Mouse (Mus musculus) stomach, embryonic 15.5 days (tissue): ENCODE measurements around the gene Frem2. TPM values are rescaled to one million over a fixed set of nuclear protein-coding genes. Genes with fewer than 3 reads are reported as not detected.

ENCODE experiments used
- ATAC-seq: fragments of 200-750 bp; cut with Nextera tagmentation; 2 replicates; pipeline ENCODE4 v1.8.0; 2017; ENCODE audit warnings: low read depth, moderate number of reproducible peaks, moderate TSS enrichment; ENCODE audit not compliant: insufficient read depth, low FRiP score
- H3K27ac ChIP-seq: fragments of 300-500 bp; sonication (generic); 2 replicates; pipeline ENCODE4 v1.5.1; 2015; ENCODE audit warnings: mild to moderate bottlenecking, inconsistent platforms
- H3K27me3 ChIP-seq: fragments of 300-500 bp; sonication (generic); replicated peaks from 2 replicates; pipeline ENCODE4 v1.6.1; 2015; ENCODE audit warnings: inconsistent platforms
- H3K36me3 ChIP-seq: fragments of 300-500 bp; sonication (generic); 2 replicates; pipeline ENCODE4 v1.6.1; 2015; ENCODE audit warnings: inconsistent platforms
- H3K4me1 ChIP-seq: fragments of 300-500 bp; sonication (generic); 2 replicates; pipeline ENCODE4 v1.6.1; 2015; ENCODE audit warnings: inconsistent platforms
- H3K4me2 ChIP-seq: fragments of 300-500 bp; sonication (generic); 2 replicates; pipeline ENCODE4 v1.6.1; 2015; ENCODE audit warnings: mild to moderate bottlenecking, inconsistent platforms
- H3K4me3 ChIP-seq: fragments of 300-500 bp; sonication (generic); replicated peaks from 2 replicates; pipeline ENCODE4 v1.5.1; 2015; ENCODE audit warnings: inconsistent platforms
- H3K9ac ChIP-seq: fragments of 300-500 bp; sonication (generic); 2 replicates; pipeline ENCODE4 v1.6.1; 2015; ENCODE audit warnings: inconsistent platforms
- H3K9me3 ChIP-seq: fragments of 300-500 bp; sonication (generic); 2 replicates; pipeline ENCODE4 v1.6.1; 2016; ENCODE audit warnings: inconsistent platforms
- WGBS: fragments of 180-500 bp; shearing (Covaris S2); methylation state at CpG from one replicate; pipeline ENCODE4 v1.1.7; 2015; 5-methylcytosine and 5-hydroxymethylcytosine counted together
- polyA plus RNA-seq: library from polyadenylated mRNA; unstranded; fragments of >200 nt; fragmentation: Nextera tagmentation; extraction: Ambion mirVana; gene quantifications from 2 replicates; pipeline ENCODE4 v1.2.1, GENCODE M21; 2015

Gene Frem2
- polyA plus RNA-seq, 1 experiment from 2014 or later: 12.0 TPM

- Histone ChIP-seq H3K36me3 (peaks cover 29% of the 10 kb centered on the region), H3K4me3 (peak overlapping the region; percentile 60), H3K4me2 (peak overlapping the region; percentile 90), H3K4me1 (0 out of 2 replicates have a peak, but pooled peaks cover 10% of the 10 kb centered on the region), H3K27ac (peak overlapping the region; percentile 86), H3K9me3 (0 out of 2 replicates have a peak, but pooled peaks cover 4% of the 10 kb centered on the region), H3K9ac (peak overlapping the region; percentile 12), H3K27me3 (no peaks in the 10 kb centered on the region)
- under 1% methylated on average over 42 of the region's 42 CpGs for WGBS
- ATAC-seq: no peak
Measured at GRCm38 (mm10) chr3:53656328-53656877, 752 bp downstream of the Frem2 start.

- 0 out of 2 replicates have a peak overlapping the region, but pooled peaks have one; percentile 60 for H3K4me3 ChIP-seq
- no peak overlapping the region for H3K27ac ChIP-seq
- whole genome bisulfite sequencing: 87% methylated on average over 13 of the region's 13 CpGs
- H3K4me2 ChIP-seq: peak overlapping the region; percentile 90
- no peaks in the 10 kb centered on the region for H3K27me3 ChIP-seq
- no peak overlapping the region for H3K9ac ChIP-seq
- H3K9me3 ChIP-seq: 0 out of 2 replicates have a peak, but pooled peaks cover 4% of the 10 kb centered on the region
- H3K4me1 ChIP-seq: peaks cover 11% of the 10 kb centered on the region; the same call in 1 of the 2 replicates
- ATAC-seq: no peak
- peaks cover 29% of the 10 kb centered on the region for H3K36me3 ChIP-seq
Measured at GRCm38 (mm10) chr3:53655343-53655742, 1.8 kb downstream of the Frem2 start.

- 12% methylated on average over 8 of the region's 8 CpGs for WGBS
- Histone ChIP-seq H3K4me3 (0 out of 2 replicates have a peak overlapping the region, but pooled peaks have one; percentile 1), H3K36me3 (peaks cover 31% of the 10 kb centered on the region), H3K27me3 (no peaks in the 10 kb centered on the region), H3K27ac (peak overlapping the region; percentile 61), H3K4me2 (peak overlapping the region; percentile 35), H3K4me1 (peaks cover 5% of the 10 kb centered on the region; the same call in 1 of the 2 replicates), H3K9ac (no peak overlapping the region), H3K9me3 (0 out of 2 replicates have a peak, but pooled peaks cover 4% of the 10 kb centered on the region)
- ATAC-seq: no peak
Measured at GRCm38 (mm10) chr3:53650003-53650748, 7.0 kb downstream of the Frem2 start.

- no peak overlapping the region for H3K4me3 ChIP-seq
- no peaks in the 10 kb centered on the region for H3K27me3 ChIP-seq
- peaks cover 5% of the 10 kb centered on the region; the same call in 1 of the 2 replicates for H3K4me1 ChIP-seq
- H3K9me3 ChIP-seq: 0 out of 2 replicates have a peak, but pooled peaks cover 2% of the 10 kb centered on the region
- no peak overlapping the region for H3K4me2 ChIP-seq
- no peak overlapping the region for H3K9ac ChIP-seq
- H3K36me3 ChIP-seq: peaks cover 23% of the 10 kb centered on the region
- no peak overlapping the region for H3K27ac ChIP-seq
- no peak for ATAC-seq
- 56% methylated on average over 4 of the region's 4 CpGs for WGBS
Measured at GRCm38 (mm10) chr3:53649425-53649824, 7.7 kb downstream of the Frem2 start.

GRCm38 (mm10) chr3:53648902-53649301 lies 8.3 kb downstream of the Frem2 start:
- Histone ChIP-seq H3K36me3 (0 out of 2 replicates have a peak, but pooled peaks cover 18% of the 10 kb centered on the region), H3K9ac (no peak overlapping the region), H3K4me2 (no peak overlapping the region), H3K9me3 (no peaks in the 10 kb centered on the region), H3K27me3 (no peaks in the 10 kb centered on the region), H3K4me3 (no peak overlapping the region), H3K4me1 (peaks cover 5% of the 10 kb centered on the region; the same call in 1 of the 2 replicates), H3K27ac (no peak overlapping the region)
- no peak for ATAC-seq
- 83% methylated on average over 4 of the region's 4 CpGs for whole genome bisulfite sequencing

GRCm38 (mm10) chr3:53635948-53636347 lies 21.2 kb downstream of the Frem2 start:
- Histone ChIP-seq H3K27me3 (no peaks in the 10 kb centered on the region), H3K4me1 (peaks cover 3% of the 10 kb centered on the region; the same call in 1 of the 2 replicates), H3K36me3 (no peaks in the 10 kb centered on the region), H3K4me2 (no peak overlapping the region), H3K27ac (no peak overlapping the region), H3K9me3 (no peaks in the 10 kb centered on the region), H3K4me3 (no peak overlapping the region), H3K9ac (no peak overlapping the region)
- no peak for ATAC-seq
- 61% methylated on average over 3 of the region's 3 CpGs for WGBS

- H3K4me1 ChIP-seq: peaks cover 5% of the 10 kb centered on the region; the same call in 1 of the 2 replicates
- H3K27me3 ChIP-seq: no peaks in the 10 kb centered on the region
- no peak overlapping the region for H3K9ac ChIP-seq
- no peaks in the 10 kb centered on the region for H3K36me3 ChIP-seq
- no peak for ATAC-seq
- no peak overlapping the region for H3K4me3 ChIP-seq
- H3K4me2 ChIP-seq: peak overlapping the region; percentile 27; the same call in 1 of the 2 replicates
- no peaks in the 10 kb centered on the region for H3K9me3 ChIP-seq
- 55% methylated on average over 14 of the region's 14 CpGs for WGBS
- peak overlapping the region; percentile 55; the same call in 1 of the 2 replicates for H3K27ac ChIP-seq
Measured at GRCm38 (mm10) chr3:53631126-53631525, 26.0 kb downstream of the Frem2 start.

- 30% methylated on average over 4 of the region's 4 CpGs for WGBS
- Histone ChIP-seq H3K27ac (no peak overlapping the region), H3K4me2 (no peak overlapping the region), H3K9me3 (no peaks in the 10 kb centered on the region), H3K4me1 (peaks cover 5% of the 10 kb centered on the region; the same call in 1 of the 2 replicates), H3K36me3 (no peaks in the 10 kb centered on the region), H3K27me3 (no peaks in the 10 kb centered on the region), H3K4me3 (no peak overlapping the region), H3K9ac (no peak overlapping the region)
- peak; percentile 47 for ATAC-seq
Measured at GRCm38 (mm10) chr3:53630630-53631029, 26.5 kb downstream of the Frem2 start.

- H3K9ac ChIP-seq: no peak overlapping the region
- no peaks in the 10 kb centered on the region for H3K36me3 ChIP-seq
- H3K4me1 ChIP-seq: peaks cover 5% of the 10 kb centered on the region; the same call in 1 of the 2 replicates
- no peaks in the 10 kb centered on the region for H3K27me3 ChIP-seq
- WGBS: 76% methylated on average over 5 of the region's 5 CpGs
- H3K4me2 ChIP-seq: no peak overlapping the region
- ATAC-seq: no peak
- no peak overlapping the region for H3K4me3 ChIP-seq
- no peaks in the 10 kb centered on the region for H3K9me3 ChIP-seq
- H3K27ac ChIP-seq: no peak overlapping the region
Measured at GRCm38 (mm10) chr3:53629966-53630365, 27.2 kb downstream of the Frem2 start.

- H3K27ac ChIP-seq: no peak overlapping the region
- H3K4me2 ChIP-seq: no peak overlapping the region
- no peaks in the 10 kb centered on the region for H3K36me3 ChIP-seq
- ATAC-seq: no peak
- H3K9ac ChIP-seq: no peak overlapping the region
- 70% methylated on average over 8 of the region's 8 CpGs for WGBS
- H3K9me3 ChIP-seq: no peaks in the 10 kb centered on the region
- no peak overlapping the region for H3K4me3 ChIP-seq
- peaks cover 11% of the 10 kb centered on the region for H3K4me1 ChIP-seq
- no peaks in the 10 kb centered on the region for H3K27me3 ChIP-seq
Measured at GRCm38 (mm10) chr3:53623222-53623621, 33.9 kb downstream of the Frem2 start.

GRCm38 (mm10) chr3:53620978-53621377 lies 36.2 kb downstream of the Frem2 start:
- Histone ChIP-seq H3K27ac (peak overlapping the region; percentile 33), H3K4me1 (peaks cover 9% of the 10 kb centered on the region), H3K9me3 (no peaks in the 10 kb centered on the region), H3K9ac (no peak overlapping the region), H3K36me3 (no peaks in the 10 kb centered on the region), H3K4me3 (no peak overlapping the region), H3K27me3 (no peaks in the 10 kb centered on the region), H3K4me2 (no peak overlapping the region)
- no peak for ATAC-seq
- WGBS: 50% methylated on average over 3 of the region's 3 CpGs

- no peaks in the 10 kb centered on the region for H3K27me3 ChIP-seq
- H3K4me1 ChIP-seq: peaks cover 9% of the 10 kb centered on the region
- WGBS: 60% methylated on average over 8 of the region's 8 CpGs
- H3K4me3 ChIP-seq: no peak overlapping the region
- ATAC-seq: peak; percentile 29; the same call in 1 of the 2 replicates
- H3K27ac ChIP-seq: peak overlapping the region; percentile 55
- H3K9ac ChIP-seq: no peak overlapping the region
- H3K4me2 ChIP-seq: no peak overlapping the region
- H3K9me3 ChIP-seq: no peaks in the 10 kb centered on the region
- no peaks in the 10 kb centered on the region for H3K36me3 ChIP-seq
Measured at GRCm38 (mm10) chr3:53620355-53620754, 36.8 kb downstream of the Frem2 start.
